Mouse (Mus musculus) heart, adult 18-20 months (tissue): ENCODE data around the gene Actr3. TPM values are rescaled to one million over a fixed set of nuclear protein-coding genes. Genes with fewer than 3 reads are reported as not detected.
"Not testable (repeated sequence)": the region's sequence is repeated elsewhere in the genome, so short reads cannot be mapped to it uniquely, and the experiment has no call there.

ENCODE experiments used
- DNase-seq, 2 experiments: peaks; one replicate each; pipeline ENCODE4 v3.0.0; 2021 to 2022; ENCODE audit warnings: mixed read lengths in 1 of 2
- total RNA-seq, 2 experiments: library from RNA; stranded (reverse); gene quantifications; 2 replicates each; pipeline ENCODE4 v1.2.3; 2021

The Actr3 gene
- total RNA-seq, 2 experiments from 2014 or later: 106 to 107 TPM

DNA sequence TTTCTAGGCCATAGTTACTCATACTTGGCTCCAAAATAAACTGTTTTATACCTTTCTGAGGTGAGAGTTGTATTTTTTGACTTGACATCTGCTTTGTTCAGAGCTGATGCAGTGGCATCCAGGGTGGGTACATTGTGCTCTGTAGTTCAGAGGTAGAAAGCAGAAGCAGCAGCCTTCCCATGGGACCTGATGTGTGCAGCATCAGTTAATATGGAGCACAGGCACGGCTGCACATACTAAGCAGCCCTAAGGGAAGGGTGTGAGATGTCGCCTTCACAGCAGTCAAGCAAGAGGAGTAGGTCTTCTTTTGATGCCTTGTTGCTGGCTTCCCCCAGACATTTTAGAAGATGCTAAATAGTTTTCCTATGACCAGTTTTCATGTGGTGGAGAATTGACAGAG is 3.3 kb upstream of the Actr3 start:
- no peak for DNase-seq

DNA sequence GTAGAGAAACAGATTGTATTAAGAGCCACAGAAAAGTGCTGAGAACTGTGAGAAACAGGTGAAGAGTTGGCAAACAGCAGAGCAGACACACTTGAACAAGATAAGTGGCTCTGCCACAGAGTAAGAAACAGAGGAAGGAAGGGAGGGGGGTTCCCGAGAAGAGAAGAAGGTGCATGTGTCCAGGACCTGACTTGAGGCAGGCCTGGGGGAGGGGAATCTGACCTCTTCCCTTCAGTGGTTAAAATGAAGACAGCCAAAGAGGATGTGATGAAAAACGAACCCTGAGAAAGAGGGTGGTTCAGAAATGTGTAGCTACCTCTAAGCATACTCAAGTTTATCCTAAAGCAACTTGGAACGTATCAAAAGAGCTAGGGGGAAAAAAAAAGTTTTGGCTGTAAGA is 2.4 kb upstream of the Actr3 start:
- peak in 1 of 2 experiments; percentile 29 for DNase-seq

DNA sequence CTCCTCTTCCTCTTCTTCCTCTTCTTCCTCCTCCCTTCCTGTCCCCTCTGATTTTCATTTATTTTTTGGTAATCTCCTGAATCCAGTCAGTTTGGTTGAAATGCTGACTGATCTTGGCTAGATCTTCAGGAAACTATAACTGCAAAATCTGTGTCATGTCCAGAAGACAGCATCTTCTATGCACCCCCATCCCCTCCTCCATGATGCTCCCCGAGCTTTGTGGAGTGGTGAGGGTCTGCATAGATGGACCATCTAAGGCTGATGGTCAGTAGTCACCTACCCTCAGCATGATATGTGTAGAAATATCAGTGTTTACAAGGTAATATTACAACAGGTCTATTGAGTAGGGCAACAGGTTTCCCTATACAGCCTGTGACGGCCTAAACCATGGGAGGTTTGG is 1.6 kb upstream of the Actr3 start:
- DNase-seq: no peak

DNA sequence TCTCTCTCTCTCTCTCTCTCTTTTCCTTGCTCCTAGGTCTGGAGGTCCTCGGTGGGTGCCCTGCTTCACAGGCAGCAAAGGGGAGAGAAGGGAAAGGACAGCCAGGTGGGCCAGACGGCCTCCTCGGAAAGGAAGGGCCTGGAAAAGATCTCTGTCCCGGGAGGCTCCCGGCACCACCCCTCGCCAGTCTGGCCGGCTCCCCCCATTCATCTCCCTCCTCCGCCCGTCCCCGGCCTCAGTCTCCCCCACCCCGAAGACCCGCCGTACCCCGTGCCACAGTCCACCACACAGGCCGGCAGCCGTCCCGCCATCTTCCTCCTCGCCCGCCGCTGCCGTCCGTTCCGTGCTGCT is 534 bp downstream of the Actr3 start:
- DNase-seq: no peak

DNA sequence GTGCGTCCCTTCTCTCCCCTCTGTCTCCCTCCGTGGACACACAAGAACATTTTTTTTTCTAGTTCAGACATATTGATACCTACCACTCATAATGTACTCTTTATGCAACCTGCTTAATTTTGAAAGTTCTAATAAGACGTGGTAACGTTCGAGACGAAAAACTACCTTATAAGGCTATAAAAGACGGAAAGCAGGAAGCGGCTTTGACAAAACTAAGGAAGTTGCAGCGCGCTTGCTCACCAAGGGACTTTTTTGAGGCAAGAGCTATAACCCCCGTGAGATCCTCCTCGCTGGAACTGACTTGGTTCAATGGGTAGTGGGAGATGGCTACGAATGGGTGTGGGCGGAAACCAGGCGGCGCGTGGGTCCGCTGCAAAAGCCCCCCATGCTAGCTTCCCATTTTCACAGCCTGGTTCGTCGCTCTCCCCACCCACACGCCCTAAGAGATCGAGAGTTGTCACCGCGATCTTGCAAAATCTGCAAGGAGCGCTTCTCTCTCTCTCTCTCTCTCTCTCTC is 984 bp downstream of the Actr3 start:
- DNase-seq: peak; percentile 74 to 79

DNA sequence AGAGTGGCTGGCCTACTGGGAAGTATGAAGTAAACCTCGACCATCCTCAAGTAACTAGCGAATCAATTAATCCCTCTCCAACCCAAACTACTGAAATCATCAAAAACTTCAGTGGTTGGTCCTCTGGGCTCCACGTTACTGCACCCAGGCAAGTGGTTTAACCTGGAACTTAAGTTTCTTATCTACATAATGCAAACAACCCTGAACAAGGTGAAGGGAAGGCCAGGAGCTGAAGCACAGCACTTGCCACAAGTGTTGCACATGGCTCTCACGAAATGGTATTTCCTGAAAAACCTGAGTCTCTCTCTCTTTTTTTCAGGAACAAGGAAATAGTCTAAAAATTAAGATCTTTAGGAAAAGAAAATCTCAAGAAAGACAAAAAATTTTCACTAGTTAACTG is 4.2 kb downstream of the Actr3 start:
- no peak for DNase-seq

DNA sequence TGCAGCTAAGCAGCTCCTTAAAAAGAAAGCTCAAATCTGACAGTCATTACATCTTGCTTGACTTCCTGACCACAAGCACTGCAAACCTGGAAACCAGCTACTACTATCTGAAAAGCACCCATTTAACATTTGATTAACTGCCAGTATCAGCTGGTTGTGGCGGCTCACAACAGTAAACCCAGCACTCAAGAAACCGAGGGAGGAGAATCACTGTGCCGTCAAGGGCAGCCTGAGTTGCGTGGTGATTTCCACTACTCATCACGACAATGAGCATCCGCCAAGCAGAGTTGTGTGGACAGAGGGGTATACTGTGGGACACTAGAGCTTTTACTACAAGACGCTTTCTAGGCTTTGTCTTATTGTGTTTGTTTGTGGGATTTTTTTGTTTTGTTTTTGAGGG is 4.8 kb downstream of the Actr3 start:
- DNase-seq: peak; percentile 25 to 26

DNA sequence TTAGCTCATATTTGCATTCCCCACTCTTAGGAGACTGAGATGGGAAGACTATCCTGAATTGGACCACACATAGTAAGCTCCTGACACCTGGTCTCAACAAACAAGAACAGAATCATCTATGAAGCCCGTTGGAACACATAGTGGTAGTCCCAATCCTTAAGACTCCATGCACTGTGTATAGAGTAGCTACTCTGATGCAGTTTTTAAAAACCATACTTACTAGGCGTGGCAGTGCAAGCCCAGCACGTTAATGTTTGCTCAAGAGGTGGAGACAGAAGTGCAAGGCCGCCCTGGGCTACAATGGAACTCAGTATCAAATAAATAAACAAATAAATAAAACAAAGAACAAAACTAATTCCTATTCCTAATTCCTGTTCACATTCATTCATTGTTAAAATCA is 5.5 kb downstream of the Actr3 start:
- no peak for DNase-seq

DNA sequence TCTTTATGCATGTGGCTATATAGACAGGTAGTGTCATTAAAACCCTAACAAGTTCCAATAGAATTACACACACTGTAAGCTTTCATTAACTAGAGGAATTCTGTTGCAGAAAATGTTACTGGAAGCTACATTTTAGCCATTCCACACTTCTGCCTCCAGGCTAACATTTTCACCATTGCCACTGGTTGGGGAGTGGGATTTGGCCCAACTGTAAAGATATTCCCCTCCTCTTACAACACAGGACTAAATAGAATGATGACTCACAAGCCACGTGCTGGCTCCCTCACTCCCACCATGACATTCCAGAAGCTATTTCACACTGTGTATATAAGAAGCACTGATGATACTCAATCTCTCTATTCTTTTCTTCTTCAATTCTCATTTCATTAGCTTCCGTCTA is 7.2 kb downstream of the Actr3 start:
- no peak for DNase-seq

DNA sequence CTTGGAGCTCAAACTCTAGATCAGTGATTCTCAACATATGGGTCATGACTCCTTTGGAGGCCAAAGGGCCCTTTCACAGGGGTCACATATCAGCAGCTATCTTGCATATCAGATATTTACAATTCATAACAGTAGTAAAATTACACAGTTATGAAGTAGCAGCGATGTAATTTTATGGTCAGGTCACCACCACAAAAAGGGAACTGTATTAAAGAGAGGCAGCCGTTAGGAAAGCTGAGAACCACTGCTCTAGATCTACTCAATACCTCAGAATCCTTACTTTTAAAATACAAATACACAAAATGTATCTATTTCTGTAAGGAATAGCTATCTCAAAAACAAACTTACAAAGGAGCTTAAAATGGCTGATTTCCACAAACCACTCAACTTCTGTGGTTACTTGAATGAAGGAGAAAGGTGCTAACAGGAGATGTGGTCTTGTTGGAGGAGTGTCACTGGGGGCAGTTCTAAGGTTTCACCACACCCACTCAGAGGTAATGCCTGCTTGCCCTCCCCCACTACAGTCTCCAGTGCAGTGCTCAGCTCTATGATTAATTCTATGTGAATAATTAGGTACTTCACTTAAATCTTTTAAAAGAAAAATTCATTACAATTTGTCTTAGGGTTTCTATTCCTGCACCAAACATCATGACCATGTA is 9.0 kb downstream of the Actr3 start:
- DNase-seq: no peak

DNA sequence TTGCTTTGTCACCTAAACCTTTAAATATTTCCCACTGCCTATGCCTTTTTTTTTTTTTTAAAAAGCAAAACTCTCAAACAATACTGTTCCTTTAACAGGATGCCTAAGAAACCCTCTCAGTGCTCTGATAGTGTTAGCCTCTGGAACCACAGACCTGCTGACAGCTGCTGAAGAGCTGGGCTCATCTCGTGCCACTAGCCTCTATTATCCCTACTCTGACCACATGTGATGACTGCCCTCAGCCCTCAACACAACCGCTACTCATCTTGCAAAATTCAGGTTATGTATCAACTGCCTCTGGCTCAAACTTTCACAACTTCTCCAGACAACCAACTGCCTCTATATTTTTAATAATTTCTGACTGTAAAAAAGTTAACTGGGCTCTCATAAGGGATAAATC is 15.6 kb downstream of the Actr3 start:
- no peak for DNase-seq

DNA sequence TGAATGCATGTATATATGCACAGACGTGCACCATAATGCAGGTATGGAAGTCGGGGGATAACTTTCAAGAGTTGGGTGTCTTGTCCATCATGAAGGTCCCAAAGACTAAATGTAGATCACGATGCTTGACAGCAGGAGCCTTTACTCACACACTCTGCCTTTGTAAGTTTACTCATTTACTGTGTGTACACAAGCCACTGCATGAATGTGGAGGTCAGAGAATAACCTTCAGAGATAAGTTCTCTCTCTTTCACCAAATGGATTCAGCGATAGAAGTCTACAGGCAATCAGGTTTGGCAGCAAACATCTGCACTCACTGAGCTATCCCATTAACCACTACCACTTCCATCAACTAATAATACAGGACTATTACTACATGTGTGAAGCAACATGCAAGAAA is 16.8 kb downstream of the Actr3 start:
- DNase-seq: no peak

DNA sequence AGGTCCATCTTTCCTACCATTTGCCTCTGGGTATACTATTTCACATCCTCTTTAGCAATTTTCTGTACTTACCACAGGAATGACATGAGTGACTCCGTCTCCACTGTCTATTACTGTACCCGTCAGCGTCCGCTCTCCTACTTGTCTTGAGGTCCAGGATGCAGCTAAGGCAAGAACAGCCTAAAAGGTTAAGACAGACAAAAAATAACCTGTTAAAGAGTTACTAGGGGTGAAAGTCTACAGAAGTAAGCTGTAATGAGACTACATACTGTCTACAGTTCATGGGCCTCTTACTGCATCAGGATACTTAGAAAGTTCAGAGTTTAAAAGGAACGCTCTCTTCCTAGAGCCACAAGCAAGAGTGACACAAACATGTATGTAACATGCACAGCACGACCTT is 28.3 kb downstream of the Actr3 start:
- no peak for DNase-seq

DNA sequence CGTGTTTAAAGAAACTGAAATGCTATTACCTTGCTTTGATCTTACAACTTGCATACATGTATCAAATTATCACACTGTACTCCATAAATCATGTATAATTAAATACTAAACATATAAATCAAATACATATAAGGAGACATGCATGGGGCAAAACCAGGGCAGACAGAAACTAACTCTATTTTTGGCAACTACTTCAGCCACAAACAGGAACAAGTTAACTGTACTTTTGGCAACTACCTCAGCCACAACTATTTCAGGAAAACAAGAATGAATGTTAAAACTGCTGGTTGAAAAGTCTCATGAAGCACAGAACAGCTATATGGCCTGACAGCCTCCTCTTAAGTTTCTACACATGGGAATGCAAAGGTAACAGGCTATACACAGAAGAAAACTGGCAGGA is 40.1 kb downstream of the Actr3 start:
- DNase-seq: peak in 1 of 2 experiments; percentile 23

DNA sequence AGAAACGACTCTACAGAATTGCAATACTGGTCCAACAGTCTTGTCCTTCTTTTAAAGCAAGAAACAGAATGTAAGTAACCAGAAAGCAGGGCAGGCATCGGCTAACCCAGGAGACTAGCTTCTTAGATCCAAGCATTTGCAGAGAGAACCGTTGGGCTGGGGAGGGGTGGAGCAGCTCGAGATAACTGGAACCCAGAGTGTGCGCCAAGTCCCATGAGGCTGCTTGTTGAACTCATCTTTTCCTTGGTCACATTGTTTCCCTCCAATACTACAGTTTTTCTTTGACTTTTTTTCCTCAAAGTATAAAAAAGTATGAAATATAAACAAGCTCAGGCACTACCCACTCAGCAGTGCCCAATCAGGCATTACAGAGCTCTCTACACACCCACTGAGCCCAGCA is 42.2 kb downstream of the Actr3 start:
- not testable (repeated sequence) for DNase-seq

DNA sequence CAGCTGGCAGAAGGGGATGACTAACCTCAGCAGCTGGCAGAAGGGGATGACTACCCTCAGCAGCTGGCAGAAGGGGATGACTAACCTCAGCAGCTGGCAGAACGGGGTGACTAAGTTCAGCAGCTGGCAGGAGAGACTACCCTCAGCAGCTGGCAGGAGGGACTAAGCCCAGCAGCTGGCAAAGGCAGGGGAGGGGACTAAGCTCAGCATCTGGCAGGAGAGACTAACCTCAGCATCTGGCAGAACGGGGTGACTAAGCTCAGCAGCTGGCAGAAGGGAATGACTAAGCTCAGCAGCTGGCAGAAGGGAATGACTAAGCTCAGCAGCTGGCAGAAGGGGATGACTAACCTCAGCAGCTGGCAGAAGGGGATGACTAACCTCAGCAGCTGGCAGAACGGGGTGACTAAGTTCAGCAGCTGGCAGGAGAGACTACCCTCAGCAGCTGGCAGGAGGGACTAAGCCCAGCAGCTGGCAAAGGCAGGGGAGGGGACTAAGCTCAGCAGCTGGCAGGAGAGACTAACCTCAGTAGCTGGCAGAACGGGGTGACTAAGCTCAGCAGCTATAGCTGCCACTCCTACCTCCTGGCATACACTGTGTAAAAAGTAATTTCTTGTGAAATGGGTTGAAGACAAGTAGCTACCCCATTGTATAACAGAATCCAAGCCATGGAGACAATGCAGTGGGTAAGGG is 45.3 kb downstream of the Actr3 start:
- DNase-seq: not testable (repeated sequence)

DNA sequence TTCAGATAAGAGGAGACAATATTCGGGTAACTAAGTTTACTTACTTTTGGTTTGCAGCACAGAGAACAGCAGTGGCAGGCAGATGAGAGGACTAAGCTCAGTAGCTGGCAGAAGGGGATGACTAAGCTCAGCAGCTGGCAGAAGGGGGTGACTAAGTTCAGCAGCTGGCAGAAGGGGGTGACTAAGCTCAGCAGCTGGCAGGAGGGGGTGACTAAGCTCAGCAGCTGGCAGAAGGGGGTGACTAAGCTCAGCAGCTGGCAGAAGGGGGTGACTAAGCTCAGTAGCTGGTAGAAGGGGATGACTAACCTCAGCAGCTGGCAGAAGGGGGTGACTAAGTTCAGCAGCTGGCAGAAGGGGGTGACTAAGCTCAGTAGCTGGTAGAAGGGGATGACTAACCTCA is 45.9 kb downstream of the Actr3 start:
- DNase-seq: not testable (repeated sequence)

DNA sequence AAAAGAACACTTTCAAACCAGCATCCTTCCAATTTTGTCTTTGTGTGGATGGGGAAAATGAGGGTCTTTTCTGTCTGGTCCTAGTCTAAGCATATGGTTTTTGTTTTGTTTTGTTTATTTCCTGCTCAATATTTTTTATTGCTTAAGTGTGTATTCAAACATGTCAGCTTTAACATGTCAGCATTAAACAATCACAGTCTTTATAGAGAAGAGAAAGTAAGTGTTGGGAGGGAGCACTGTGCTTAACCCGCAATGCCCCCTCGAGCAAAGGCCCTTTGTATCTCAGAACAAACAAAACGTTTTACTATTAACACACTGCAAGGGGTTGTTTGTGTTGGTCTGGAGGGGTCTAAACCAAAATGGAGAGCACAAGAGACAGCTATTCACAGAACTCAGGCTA is 47.2 kb downstream of the Actr3 start:
- no peak for DNase-seq

DNA sequence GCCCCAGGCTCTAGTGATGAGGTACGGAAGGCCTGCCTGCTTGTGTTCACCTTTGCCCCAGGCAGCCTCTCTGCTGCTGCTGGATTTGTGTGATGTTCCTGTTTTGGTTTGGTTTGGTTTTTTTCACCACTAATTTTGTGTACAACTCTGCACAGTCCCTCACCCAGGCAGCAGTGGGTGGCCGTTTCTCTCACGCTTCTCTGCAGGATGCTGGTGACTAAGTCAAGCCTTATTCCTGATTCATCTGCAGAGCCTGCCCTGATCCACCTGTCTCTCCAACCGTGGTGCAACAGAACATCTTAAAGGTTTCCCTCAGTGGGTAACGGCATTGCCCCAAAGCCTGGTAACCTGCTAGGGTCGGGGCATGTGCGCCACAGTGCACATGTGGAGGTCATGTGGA is 49.3 kb downstream of the Actr3 start:
- DNase-seq: no peak

DNA sequence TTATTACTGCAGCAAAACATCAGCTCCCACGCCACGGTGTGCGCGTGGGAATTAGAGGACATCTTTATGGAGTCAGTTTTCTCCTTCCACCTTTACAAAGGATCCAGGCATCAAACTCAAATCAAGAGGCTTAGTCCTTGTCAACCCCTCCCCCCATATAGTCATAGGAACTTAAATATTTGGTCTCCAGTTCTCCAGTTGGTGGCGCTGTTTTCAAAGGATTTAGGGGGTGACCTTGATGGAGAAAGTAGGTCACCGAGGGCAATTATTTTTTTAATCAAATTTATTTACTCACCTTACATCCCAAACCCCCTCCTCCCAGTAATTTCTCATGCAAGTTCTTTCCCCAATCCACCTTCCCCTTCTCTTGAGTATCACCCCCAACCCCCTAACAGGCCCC is 52.9 kb downstream of the Actr3 start:
- DNase-seq: peak; percentile 33 to 67

DNA sequence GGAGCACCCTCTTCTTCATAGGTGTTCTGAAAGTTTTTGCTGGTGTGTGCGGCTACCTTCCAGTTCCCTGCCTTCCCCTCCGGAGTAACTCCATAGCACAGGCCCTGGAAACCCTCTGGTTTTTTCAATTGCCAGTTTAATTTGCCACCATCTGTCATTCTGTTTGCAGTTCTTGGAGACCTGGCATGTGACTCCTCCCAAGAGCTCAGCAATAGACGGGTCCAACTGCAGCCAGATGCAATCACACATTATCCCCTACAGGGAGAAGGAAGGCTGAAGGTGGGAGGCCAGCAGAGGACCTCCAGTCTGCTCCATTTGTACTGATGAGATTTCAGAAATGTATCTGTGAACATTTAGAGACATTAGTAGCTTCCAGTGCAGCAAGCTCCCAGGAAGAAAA is 56.6 kb downstream of the Actr3 start:
- no peak for DNase-seq

DNA sequence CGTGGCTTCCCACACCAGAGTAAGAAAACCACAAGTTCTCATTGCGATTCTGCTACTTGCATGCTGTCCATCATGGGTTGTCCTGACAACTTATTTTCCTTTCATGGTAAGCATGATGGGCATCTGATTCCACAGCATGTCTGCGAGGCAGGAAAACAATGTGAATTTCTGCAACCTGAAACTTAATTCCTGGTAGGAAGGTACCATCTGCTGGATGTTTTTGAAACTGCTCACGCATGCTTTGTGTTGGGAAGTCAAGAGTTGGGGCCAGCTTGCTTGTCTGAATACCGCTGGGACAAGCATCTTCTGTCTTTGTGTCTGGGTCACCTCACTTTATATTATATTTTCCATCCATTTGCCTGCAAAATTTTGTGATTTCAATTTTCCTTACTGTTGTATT is 62.7 kb downstream of the Actr3 start:
- DNase-seq: no peak

DNA sequence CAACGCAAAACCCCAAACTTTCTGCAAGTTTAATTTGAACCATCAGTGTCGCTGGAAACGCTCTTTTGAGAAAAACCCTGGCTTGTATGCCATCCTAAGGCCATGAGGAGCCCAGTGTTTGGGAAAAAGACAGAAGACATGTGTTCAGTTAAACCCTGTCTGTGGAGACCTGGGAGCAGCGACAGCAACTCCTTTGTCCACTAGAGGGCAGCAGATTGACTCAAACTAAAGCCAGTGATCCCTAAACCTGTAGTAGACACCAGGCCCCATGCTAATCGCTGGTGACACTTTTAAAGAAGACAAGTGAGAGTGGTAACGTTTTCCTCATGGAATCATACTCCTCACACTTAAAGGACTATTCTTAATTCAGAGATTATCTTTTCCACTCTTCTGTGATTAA is 64.7 kb downstream of the Actr3 start:
- peak; percentile 46 to 79 for DNase-seq

DNA sequence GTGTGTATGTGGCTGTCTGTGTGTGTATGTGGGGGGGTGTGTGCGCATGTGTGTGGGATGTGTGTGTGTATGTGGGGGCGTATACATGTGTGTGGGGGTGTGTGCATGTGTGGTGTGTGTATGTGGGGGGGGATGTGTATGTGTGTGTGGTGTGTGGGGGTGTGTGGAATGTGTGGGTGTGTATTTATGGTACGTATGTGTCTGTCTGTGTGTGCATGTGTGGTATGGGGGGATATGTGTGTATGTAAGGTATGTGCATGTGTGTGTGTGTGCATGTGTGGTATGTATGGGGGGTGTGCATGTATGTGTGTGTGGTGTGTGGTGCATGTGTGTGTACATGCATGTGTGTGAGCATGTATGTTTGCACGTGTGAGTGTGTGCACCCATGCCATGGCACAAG is 70.0 kb downstream of the Actr3 start:
- DNase-seq: no peak
